2 mouse cellular contexts compared by ENCODE assay signal in the genomic region with DNA sequence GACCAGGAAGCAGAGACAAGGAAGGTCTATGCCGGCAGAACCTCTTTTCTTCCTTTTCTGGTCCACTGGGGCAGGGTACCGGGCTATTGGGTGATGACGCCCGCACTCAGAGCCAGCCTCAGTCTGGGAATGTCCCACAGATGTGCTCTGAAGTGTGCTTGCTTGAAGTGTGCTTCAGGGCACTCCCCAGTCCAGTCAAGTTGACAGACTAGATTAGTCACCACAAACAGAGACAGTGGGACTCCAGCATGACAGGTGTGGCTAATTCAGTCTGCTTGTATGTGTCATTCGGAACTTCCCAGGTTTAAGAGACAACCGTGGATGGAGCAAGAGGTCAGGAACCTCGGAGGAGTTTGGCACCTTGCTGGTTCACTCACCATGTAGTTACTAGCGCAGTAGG.
A peak's percentile ranks its signal among the peaks of the same experiment; 100 is the strongest.
TF ChIP-seq lines count a peak whose summit lies in the region.

No protein-coding gene starts in this region.

TF ChIP-seq in CH12.LX, 34 proteins besides CTCF, POLR2A, EP300 and RAD21:
- TF ChIP-seq POLR2AphosphoS2 (IDR thresholded peaks at IDR 0.05; ENCODE audit: low read depth, low read length) (no peak), KAT2A (IDR thresholded peaks at IDR 0.05; ENCODE audit: insufficient replicate concordance, low read length) (no peak), CHD1 (IDR thresholded peaks at IDR 0.05; ENCODE audit: low read depth, low read length) (no peak), BHLHE40 (IDR thresholded peaks at IDR 0.05; ENCODE audit: low read depth, low read length) (0 out of 2 replicates have a peak, but pooled peaks have one; percentile 33)
TF ChIP-seq in CH12.LX: peak in this region for 1.

TF ChIP-seq in myocyte, 11 proteins besides CTCF, POLR2A, EP300 and RAD21:
- TF ChIP-seq MYOG (IDR thresholded peaks at IDR 0.05; ENCODE audit: control insufficient read depth in 1 of 3, insufficient read depth in 1 of 3, insufficient read length in 2 of 3, low read depth in 2 of 3) (peak in 2 of 3 experiments; percentile 83 to 87), TCF3 (IDR thresholded peaks at IDR 0.05; ENCODE audit: insufficient read length, low read depth) (no peak), MYOD1 (IDR thresholded peaks at IDR 0.05; ENCODE audit: control insufficient read depth in 1 of 3, insufficient read length in 2 of 3, low read depth in 2 of 3) (peak; percentile 25 to 96 (median 77)), MAX (IDR thresholded peaks at IDR 0.05; ENCODE audit: low read depth) (no peak), TCF12 (IDR thresholded peaks at IDR 0.05; ENCODE audit: insufficient read depth, poor library complexity, severe bottlenecking) (peak; percentile 77)
TF ChIP-seq in myocyte: peak in this region for 3.
